ENCODE assay signal across 20 mouse cellular contexts in genomic region chr15:81850718-81851117, GRCm38 (mm10). TPM values are rescaled to one million over a fixed set of nuclear protein-coding genes. Genes with fewer than 3 reads are reported as not detected.
DNase-seq lines count a peak whose midpoint lies in the region; TF ChIP-seq lines count a peak whose summit lies in the region.
"Had no signal": no experiment of that assay in that cellular context is flagged by ENCODE, and none has a peak within 500 bp of the region (broad histone marks: within the 10 kb centered on the region; RNA-seq: fewer than 3 reads in every experiment).

No protein-coding gene starts in this region.

- DNase-seq in cerebellum, adult 9-10 months, result peak; percentile 48
- DNase-seq in cerebellum, adult 11 months, result no peak
- no peak for DNase-seq in layer of hippocampus, adult 2 months (ENCODE audit: low spot score in 2 of 2)
- DNase-seq in layer of hippocampus, adult 9-10 months (ENCODE audit: low spot score), result no peak
- peak; percentile 14 for DNase-seq in naive thymus-derived CD4-positive, alpha-beta T cell, adult 2 months (ENCODE audit: low read depth)
- peak; percentile 47 to 67 for DNase-seq in thymus, postnatal 36 days
- DNase-seq in spleen, adult 12 weeks (ENCODE audit: low spot score), result no peak
- DNase-seq in embryo, embryonic 11 days, result no peak
- DNase-seq: cerebellum, adult 8-10 months; kidney, adult 11 months; kidney, postnatal 4 days; liver, embryonic 13.5 days; lung, adult 2 months had no signal

- no peak overlapping the region for H3K4me3 ChIP-seq in layer of hippocampus, adult 2 months
- H3K4me3 ChIP-seq: embryonic facial prominence, embryonic 13.5 days; erythroblast, embryonic 14.5 days; forebrain, embryonic 12.5 days; heart, embryonic 13.5 days; hindbrain, embryonic 12.5 days; liver, embryonic 13.5 days; midbrain, embryonic 12.5 days had no signal

- H3K27ac ChIP-seq in layer of hippocampus, adult 2 months, result 0 out of 2 replicates have a peak overlapping the region, but pooled peaks have one; percentile 23
- H3K27ac ChIP-seq: embryonic facial prominence, embryonic 13.5 days; forebrain, embryonic 12.5 days; heart, embryonic 13.5 days; hindbrain, embryonic 12.5 days; liver, embryonic 13.5 days; midbrain, embryonic 12.5 days; stomach, postnatal 0 days had no signal

- TF ChIP-seq CTCF in layer of hippocampus, adult 2 months (conservative IDR thresholded peaks at IDR 0.05), result no peak

RNA-seq across cellular contexts. Expression of gene Tob2, which starts 7.9 kb away (rescaled TPM):
- 10 to 100 TPM; 28.6 to 38.4 TPM for total RNA-seq in layer of hippocampus, adult 2 months (2021)

RNA-seq across cellular contexts. Expression of gene Phf5a, which starts 21.0 kb away (rescaled TPM):
- 10 to 100 TPM; 33.0 to 36.8 TPM for total RNA-seq in layer of hippocampus, adult 2 months (2021)

RNA-seq across cellular contexts. Expression of gene Aco2, which starts 21.4 kb away (rescaled TPM):
- total RNA-seq in layer of hippocampus, adult 2 months (2021), result 100 to 1,000 TPM; 442 to 446 TPM

RNA-seq across cellular contexts. Expression of gene Tef, which starts 48.5 kb away (rescaled TPM):
- total RNA-seq in layer of hippocampus, adult 2 months (2021), result 100 to 1,000 TPM; 273 to 304 TPM

Comparison
In these comparisons a context has a peak if more than half of its experiments do, and no peak if none do; other contexts are left out.
1. DNase-seq: peak in cerebellum, adult 9-10 months (single experiment), naive thymus-derived CD4-positive, alpha-beta T cell, adult 2 months (single experiment) and thymus, postnatal 36 days (2 of 2); none in cerebellum, adult 11 months (single experiment), layer of hippocampus, adult 2 months (0 of 2), layer of hippocampus, adult 9-10 months (single experiment), spleen, adult 12 weeks (single experiment) and embryo, embryonic 11 days (single experiment).